Mouse (Mus musculus): ENCODE data around the gene Fbxw8. TPM values are rescaled to one million over a fixed set of nuclear protein-coding genes. Genes with fewer than 3 reads are reported as not detected.

Gene Fbxw8
- polyA plus RNA-seq, 1 experiment from 2014 or later = 16.8 TPM

- 0 out of 2 replicates have a peak, but pooled peaks cover 2% of the 10 kb centered on the region for H3K36me3 ChIP-seq (ENCODE audit: control insufficient read depth, insufficient read depth, low read length)
- 46% methylated on average over 10 of the region's 10 CpGs for WGBS (ENCODE audit: insufficient replicate concordance)
- H3K27me3 ChIP-seq (ENCODE audit: control insufficient read depth, insufficient read depth, low read length) = no peaks in the 10 kb centered on the region
- no peak overlapping the region for H3K9ac ChIP-seq (ENCODE audit: low read depth, low read length)
- no peaks in the 10 kb centered on the region for H3K9me3 ChIP-seq (replicated peaks; ENCODE audit: control insufficient read depth, low read length)
- peaks cover 58% of the 10 kb centered on the region for H3K4me1 ChIP-seq (ENCODE audit: control insufficient read depth, insufficient read depth, low read length)
- ATAC-seq (replicated peaks; ENCODE audit: insufficient number of reproducible peaks, low FRiP score, low TSS enrichment) = no peak
- H3K27ac ChIP-seq (ENCODE audit: low read depth, low read length) = no peak overlapping the region
- H3K4me2 ChIP-seq = no peak overlapping the region
- H3K4me3 ChIP-seq (ENCODE audit: low read depth, low read length) = no peak overlapping the region
Observed at GRCm38 (mm10) chr5:118123096-118123495, 32.2 kb downstream of the Fbxw8 start.

- Histone ChIP-seq H3K4me3 (ENCODE audit: low read depth, low read length) (no peak overlapping the region), H3K27me3 (ENCODE audit: control insufficient read depth, insufficient read depth, low read length) (no peaks in the 10 kb centered on the region), H3K4me2 (no peak overlapping the region), H3K36me3 (ENCODE audit: control insufficient read depth, insufficient read depth, low read length) (0 out of 2 replicates have a peak, but pooled peaks cover 2% of the 10 kb centered on the region), H3K4me1 (ENCODE audit: control insufficient read depth, insufficient read depth, low read length) (peaks cover 46% of the 10 kb centered on the region), H3K27ac (ENCODE audit: low read depth, low read length) (no peak overlapping the region), H3K9ac (ENCODE audit: low read depth, low read length) (no peak overlapping the region), H3K9me3 (replicated peaks; ENCODE audit: control insufficient read depth, low read length) (no peaks in the 10 kb centered on the region)
- 84% methylated on average over 4 of the region's 4 CpGs for WGBS (ENCODE audit: insufficient replicate concordance)
- ATAC-seq (replicated peaks; ENCODE audit: insufficient number of reproducible peaks, low FRiP score, low TSS enrichment) = no peak
Observed at GRCm38 (mm10) chr5:118121928-118122327, 33.3 kb downstream of the Fbxw8 start.

GRCm38 (mm10) chr5:118120670-118121069 lies 34.6 kb downstream of the Fbxw8 start:
- no peaks in the 10 kb centered on the region for H3K9me3 ChIP-seq (replicated peaks; ENCODE audit: control insufficient read depth, low read length)
- 54% methylated on average over 2 of the region's 2 CpGs for WGBS (ENCODE audit: insufficient replicate concordance)
- no peak overlapping the region for H3K9ac ChIP-seq (ENCODE audit: low read depth, low read length)
- no peak overlapping the region for H3K4me2 ChIP-seq
- no peak overlapping the region for H3K4me3 ChIP-seq (ENCODE audit: low read depth, low read length)
- H3K27ac ChIP-seq (ENCODE audit: low read depth, low read length) = no peak overlapping the region
- H3K36me3 ChIP-seq (ENCODE audit: control insufficient read depth, insufficient read depth, low read length) = 0 out of 2 replicates have a peak, but pooled peaks cover under 1% of the 10 kb centered on the region
- H3K4me1 ChIP-seq (ENCODE audit: control insufficient read depth, insufficient read depth, low read length) = peaks cover 41% of the 10 kb centered on the region
- ATAC-seq (replicated peaks; ENCODE audit: insufficient number of reproducible peaks, low FRiP score, low TSS enrichment) = no peak
- no peaks in the 10 kb centered on the region for H3K27me3 ChIP-seq (ENCODE audit: control insufficient read depth, insufficient read depth, low read length)

GRCm38 (mm10) chr5:118118922-118119321 lies 36.3 kb downstream of the Fbxw8 start:
- no peak overlapping the region for H3K9ac ChIP-seq (ENCODE audit: low read depth, low read length)
- H3K27me3 ChIP-seq (ENCODE audit: control insufficient read depth, insufficient read depth, low read length) = no peaks in the 10 kb centered on the region
- ATAC-seq (replicated peaks; ENCODE audit: insufficient number of reproducible peaks, low FRiP score, low TSS enrichment) = no peak
- H3K4me1 ChIP-seq (ENCODE audit: control insufficient read depth, insufficient read depth, low read length) = peaks cover 30% of the 10 kb centered on the region
- no peaks in the 10 kb centered on the region for H3K9me3 ChIP-seq (replicated peaks; ENCODE audit: control insufficient read depth, low read length)
- H3K4me3 ChIP-seq (ENCODE audit: low read depth, low read length) = no peak overlapping the region
- no peak overlapping the region for H3K27ac ChIP-seq (ENCODE audit: low read depth, low read length)
- 95% methylated on average over 5 of the region's 5 CpGs for WGBS (ENCODE audit: insufficient replicate concordance)
- H3K36me3 ChIP-seq (ENCODE audit: control insufficient read depth, insufficient read depth, low read length) = no peaks in the 10 kb centered on the region
- H3K4me2 ChIP-seq = no peak overlapping the region

- WGBS (ENCODE audit: insufficient replicate concordance) = 81% methylated on average over 3 of the region's 3 CpGs
- Histone ChIP-seq H3K9ac (ENCODE audit: low read depth, low read length) (no peak overlapping the region), H3K27me3 (ENCODE audit: control insufficient read depth, insufficient read depth, low read length) (no peaks in the 10 kb centered on the region), H3K4me1 (ENCODE audit: control insufficient read depth, insufficient read depth, low read length) (peaks cover 30% of the 10 kb centered on the region), H3K4me3 (ENCODE audit: low read depth, low read length) (no peak overlapping the region), H3K4me2 (no peak overlapping the region), H3K27ac (ENCODE audit: low read depth, low read length) (no peak overlapping the region), H3K9me3 (replicated peaks; ENCODE audit: control insufficient read depth, low read length) (no peaks in the 10 kb centered on the region), H3K36me3 (ENCODE audit: control insufficient read depth, insufficient read depth, low read length) (no peaks in the 10 kb centered on the region)
- no peak for ATAC-seq (replicated peaks; ENCODE audit: insufficient number of reproducible peaks, low FRiP score, low TSS enrichment)
Observed at GRCm38 (mm10) chr5:118118351-118118750, 36.9 kb downstream of the Fbxw8 start.

GRCm38 (mm10) chr5:118113617-118114016 lies 41.6 kb downstream of the Fbxw8 start:
- Histone ChIP-seq H3K9me3 (replicated peaks; ENCODE audit: control insufficient read depth, low read length) (no peaks in the 10 kb centered on the region), H3K9ac (ENCODE audit: low read depth, low read length) (no peak overlapping the region), H3K27ac (ENCODE audit: low read depth, low read length) (no peak overlapping the region), H3K36me3 (ENCODE audit: control insufficient read depth, insufficient read depth, low read length) (peaks cover 13% of the 10 kb centered on the region), H3K4me1 (ENCODE audit: control insufficient read depth, insufficient read depth, low read length) (peaks cover 8% of the 10 kb centered on the region; the same call in 1 of the 2 replicates), H3K27me3 (ENCODE audit: control insufficient read depth, insufficient read depth, low read length) (no peaks in the 10 kb centered on the region), H3K4me2 (no peak overlapping the region), H3K4me3 (ENCODE audit: low read depth, low read length) (no peak overlapping the region)
- WGBS (ENCODE audit: insufficient replicate concordance) = 88% methylated on average over 13 of the region's 13 CpGs
- ATAC-seq (replicated peaks; ENCODE audit: insufficient number of reproducible peaks, low FRiP score, low TSS enrichment) = no peak

GRCm38 (mm10) chr5:118113043-118113442 lies 42.2 kb downstream of the Fbxw8 start:
- Histone ChIP-seq H3K4me1 (ENCODE audit: control insufficient read depth, insufficient read depth, low read length) (peaks cover 14% of the 10 kb centered on the region), H3K4me3 (ENCODE audit: low read depth, low read length) (no peak overlapping the region), H3K36me3 (ENCODE audit: control insufficient read depth, insufficient read depth, low read length) (peaks cover 13% of the 10 kb centered on the region), H3K4me2 (no peak overlapping the region), H3K27ac (ENCODE audit: low read depth, low read length) (no peak overlapping the region), H3K9me3 (replicated peaks; ENCODE audit: control insufficient read depth, low read length) (no peaks in the 10 kb centered on the region), H3K27me3 (ENCODE audit: control insufficient read depth, insufficient read depth, low read length) (no peaks in the 10 kb centered on the region), H3K9ac (ENCODE audit: low read depth, low read length) (no peak overlapping the region)
- ATAC-seq (replicated peaks; ENCODE audit: insufficient number of reproducible peaks, low FRiP score, low TSS enrichment) = no peak
- 90% methylated on average over 7 of the region's 7 CpGs for WGBS (ENCODE audit: insufficient replicate concordance)

GRCm38 (mm10) chr5:118108794-118109440 lies 46.3 kb downstream of the Fbxw8 start:
- 86% methylated on average over 7 of the region's 7 CpGs for WGBS (ENCODE audit: insufficient replicate concordance)
- no peaks in the 10 kb centered on the region for H3K9me3 ChIP-seq (replicated peaks; ENCODE audit: control insufficient read depth, low read length)
- H3K4me2 ChIP-seq = no peak overlapping the region
- no peak overlapping the region for H3K9ac ChIP-seq (ENCODE audit: low read depth, low read length)
- H3K27ac ChIP-seq (ENCODE audit: low read depth, low read length) = no peak overlapping the region
- H3K36me3 ChIP-seq (ENCODE audit: control insufficient read depth, insufficient read depth, low read length) = peaks cover 18% of the 10 kb centered on the region
- no peaks in the 10 kb centered on the region for H3K27me3 ChIP-seq (ENCODE audit: control insufficient read depth, insufficient read depth, low read length)
- no peak overlapping the region for H3K4me3 ChIP-seq (ENCODE audit: low read depth, low read length)
- peaks cover 13% of the 10 kb centered on the region for H3K4me1 ChIP-seq (ENCODE audit: control insufficient read depth, insufficient read depth, low read length)
- ATAC-seq (replicated peaks; ENCODE audit: insufficient number of reproducible peaks, low FRiP score, low TSS enrichment) = no peak
